Mouse (Mus musculus): ENCODE results near the gene Mki67.

- TF ChIP-seq CTCF (IDR thresholded peaks at IDR 0.05) (no peak), EP300 (IDR thresholded peaks at IDR 0.05) (peak; percentile 48)
Observed at GRCm38 (mm10) chr7:135704251-135704650, 11.9 kb downstream of the Mki67 start.

Data from lung, postnatal 0 days (tissue).